Mouse (Mus musculus) kidney, postnatal 25 days (tissue): ENCODE results near the gene Dlgap5.

Experiments used
- DNase-seq, 2 experiments: peaks; one replicate each; pipeline ENCODE4 v3.0.0; 2021; ENCODE audit warnings: mixed read lengths in 2 of 2

The Dlgap5 gene

GRCm38 (mm10) chr14:47346715-47347114, 71.5 kb downstream of the Dlgap5 start:
- no peak for DNase-seq

- DNase-seq, result no peak
These were observed 76.4 kb downstream of the Dlgap5 start for GRCm38 (mm10) chr14:47341811-47342291.

- no peak for DNase-seq
These were observed 77.8 kb downstream of the Dlgap5 start for GRCm38 (mm10) chr14:47340231-47340925.
